Mouse (Mus musculus) ES-Bruce4 (cell line): Measurements from ENCODE around the gene Vwa8.

Experiments used
- CTCF ChIP-seq: IDR thresholded peaks from one replicate; pipeline ENCODE4 v1.8.1; 2011; ENCODE audit warnings: low read depth, low read length
- EP300 ChIP-seq: IDR thresholded peaks from 2 replicates; pipeline ENCODE4 v1.6.1; 2011; ENCODE audit warnings: low read depth, low read length; ENCODE audit not compliant: insufficient read depth

DNA sequence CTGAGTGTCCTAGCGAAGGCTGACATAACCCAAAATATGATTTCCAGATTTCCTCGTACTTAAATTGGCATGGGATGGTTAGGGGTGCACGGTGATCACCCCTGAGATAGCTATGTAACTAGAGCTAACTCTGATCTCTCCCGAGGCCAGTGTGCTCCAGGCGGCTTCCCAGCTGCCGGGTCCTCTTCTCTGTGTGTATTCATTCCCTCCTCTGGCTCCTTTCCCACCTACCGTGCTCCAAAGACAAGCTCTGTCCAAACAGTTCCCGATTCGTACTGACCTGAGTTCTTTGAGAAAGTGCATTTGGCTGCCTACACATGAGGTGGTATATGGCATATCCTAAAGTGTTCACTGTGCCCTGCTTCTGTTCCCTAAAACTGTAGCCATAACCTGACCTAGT lies 313.8 kb downstream of the Vwa8 start:
- TF ChIP-seq EP300 (no peak), CTCF (no peak)
